Mouse (Mus musculus) stomach, postnatal 0 days (tissue): ENCODE measurements around the gene Bcas3. TPM values are rescaled to one million over a fixed set of nuclear protein-coding genes. Genes with fewer than 3 reads are reported as not detected.
A peak's percentile ranks its signal among the peaks of the same experiment; 100 is the strongest.

Experiments
- ATAC-seq: fragments of 200-750 bp; cut with Nextera tagmentation; 2 replicates; pipeline ENCODE4 v1.8.0; 2017; ENCODE audit not compliant: low FRiP score, low TSS enrichment
- DNase-seq: peaks from one replicate; pipeline ENCODE4 v3.0.0-alpha.2; 2016; ENCODE audit warnings: low spot score
- H3K27ac ChIP-seq: fragments of 300-500 bp; sonication (generic); replicated peaks from 2 replicates; pipeline ENCODE4 v1.5.1; 2014; ENCODE audit warnings: mild to moderate bottlenecking, control low read depth
- H3K27me3 ChIP-seq: fragments of 300-500 bp; sonication (generic); 2 replicates; pipeline ENCODE4 v1.6.1; 2014; ENCODE audit warnings: low read length; ENCODE audit not compliant: control insufficient read depth, insufficient read depth
- H3K36me3 ChIP-seq: fragments of 300-500 bp; sonication (generic); 2 replicates; pipeline ENCODE4 v1.6.1; 2014; ENCODE audit warnings: low read length, mixed read lengths; ENCODE audit not compliant: control insufficient read depth, insufficient read depth
- H3K4me1 ChIP-seq: fragments of 300-500 bp; sonication (generic); replicated peaks from 2 replicates; pipeline ENCODE4 v1.6.1; 2014; ENCODE audit warnings: antibody characterized with exemption; ENCODE audit not compliant: control insufficient read depth, insufficient read depth
- H3K4me2 ChIP-seq: fragments of 300-500 bp; sonication (generic); replicated peaks from 2 replicates; pipeline ENCODE4 v1.6.1; 2014; ENCODE audit warnings: low read depth, mild to moderate bottlenecking, control low read depth, moderate library complexity
- H3K4me3 ChIP-seq: fragments of 300-500 bp; sonication (generic); 2 replicates; pipeline ENCODE4 v1.5.1; 2014; ENCODE audit warnings: low read depth, low read length, control low read depth
- H3K9ac ChIP-seq: fragments of 300-500 bp; sonication (generic); 2 replicates; pipeline ENCODE4 v1.6.1; 2014; ENCODE audit warnings: mild to moderate bottlenecking, low read length, control low read depth, mixed read lengths
- H3K9me3 ChIP-seq: fragments of 300-500 bp; sonication (generic); 2 replicates; pipeline ENCODE4 v1.6.1; 2016; ENCODE audit warnings: low read length; ENCODE audit not compliant: control insufficient read depth
- CTCF ChIP-seq: IDR thresholded peaks from 2 replicates; pipeline ENCODE4 v1.5.1; 2016; ENCODE audit warnings: antibody characterized with exemption, low read depth, mild to moderate bottlenecking, moderate library complexity
- EP300 ChIP-seq: optimal IDR thresholded peaks from 2 replicates; pipeline ENCODE3; 2016; ENCODE audit warnings: antibody characterized with exemption
- WGBS: fragments of 180-500 bp; shearing (Covaris S2); extraction: QIAGEN DNeasy Blood & Tissue Kit; methylation state at CpG from one replicate; pipeline ENCODE4 v1.1.7; 2014; 5-methylcytosine and 5-hydroxymethylcytosine counted together
- polyA plus RNA-seq: library from polyadenylated mRNA; unstranded; fragments of >200 nt; fragmentation: Nextera tagmentation; extraction: Ambion mirVana; gene quantifications from 2 replicates; pipeline ENCODE4 v1.2.1, GENCODE M21; 2015

The Bcas3 gene
- 16.5 and 20.4 TPM in 2 replicates for polyA plus RNA-seq

DNA sequence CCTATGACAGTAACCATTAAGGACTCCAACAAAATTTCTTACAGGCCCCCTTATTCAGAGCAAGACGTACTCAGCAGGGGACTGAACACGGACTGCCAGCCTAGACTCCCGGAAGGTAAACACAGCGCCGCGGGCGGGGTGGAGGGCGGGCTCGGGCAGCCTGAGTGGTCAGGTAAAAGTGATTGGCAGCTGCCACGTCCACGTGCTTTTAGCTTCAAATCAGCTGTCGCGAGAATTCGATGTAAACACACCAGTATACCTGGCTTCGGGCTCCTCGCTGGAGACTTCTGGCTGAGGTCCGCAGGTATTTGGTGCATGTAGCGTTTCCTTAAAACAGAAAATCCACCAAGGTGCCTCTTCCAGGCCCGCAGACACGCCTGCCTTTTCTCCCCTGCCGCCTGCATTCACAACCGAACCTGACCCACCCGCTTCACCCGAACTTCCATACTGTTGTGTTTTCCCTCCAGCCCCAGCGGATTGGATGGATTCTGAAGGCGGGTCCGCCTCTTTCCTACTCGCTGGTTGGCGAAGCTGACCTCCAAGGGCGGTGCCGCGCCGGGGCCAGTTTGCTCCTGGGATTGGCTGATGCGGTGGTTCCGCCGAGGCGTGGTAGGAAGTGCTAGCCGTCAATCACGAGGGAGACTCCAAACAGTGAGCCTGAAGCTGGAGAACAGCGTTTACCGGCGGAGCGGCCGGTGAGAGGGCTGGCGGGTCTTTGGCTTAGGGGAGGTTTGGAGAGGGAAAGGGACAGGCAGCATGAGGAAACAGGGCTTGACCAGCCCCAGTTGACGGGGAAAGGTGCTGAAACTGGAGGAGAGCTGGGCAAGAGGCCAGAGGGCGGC lies at the start of gene Bcas3:
TSS of gene Bcas3 (plus strand) at position 629 of the 842 bp plus-strand sequence.
- H3K27ac ChIP-seq, result peak within 1 kb of the TSS; percentile 76
- under 1% methylated on average over 47 of the region's 47 CpGs for WGBS
- no peaks in the 10 kb centered on the region for H3K36me3 ChIP-seq
- ATAC-seq (peak; percentile 98), DNase-seq (peak; percentile 99)
- H3K4me2 ChIP-seq, result peak within 1 kb of the TSS; percentile 82
- H3K9ac ChIP-seq, result peak within 1 kb of the TSS; percentile 87
- peak within 1 kb of the TSS; percentile 77 for H3K4me3 ChIP-seq
- no peaks in the 10 kb centered on the region for H3K27me3 ChIP-seq
- H3K9me3 ChIP-seq, result no peaks in the 10 kb centered on the region
- no peaks in the 10 kb centered on the region for H3K4me1 ChIP-seq
- TF ChIP-seq CTCF (0 out of 2 replicates have a peak, but pooled peaks have one; percentile 14), EP300 (peak; percentile 95)

DNA sequence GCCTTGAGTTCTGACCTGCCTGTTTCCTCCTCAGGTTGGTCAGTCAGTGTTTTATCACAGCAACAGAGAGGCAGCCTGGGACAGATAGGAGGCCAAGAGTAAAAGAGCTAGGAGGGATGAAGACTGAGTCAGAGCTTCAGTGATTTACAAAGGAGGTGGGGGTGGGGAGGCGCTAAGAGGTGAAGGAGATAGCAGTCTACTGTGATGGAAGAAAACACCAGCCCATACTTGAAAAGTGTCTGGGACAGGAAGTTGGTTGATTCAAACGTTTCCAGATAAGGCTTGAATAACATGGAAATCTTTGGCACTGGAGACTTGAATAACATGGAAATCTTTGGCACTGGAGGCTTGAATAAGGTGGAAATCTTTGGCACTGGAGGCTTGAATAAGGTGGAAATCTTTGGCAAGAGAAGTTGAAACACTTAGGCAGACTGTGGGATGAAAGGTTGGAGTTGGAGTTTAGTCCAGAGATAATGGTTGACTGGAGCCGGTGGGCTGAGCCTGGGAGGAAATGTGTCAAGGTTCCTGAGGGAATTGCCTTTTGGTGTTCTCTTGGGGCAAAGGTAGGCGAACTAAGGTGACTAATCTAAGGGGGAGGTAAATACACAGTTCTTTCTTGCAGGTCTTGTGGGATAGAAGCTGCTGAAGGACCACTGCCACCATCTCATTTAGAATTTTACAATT lies 46.2 kb upstream of the Bcas3 start:
- no peaks in the 10 kb centered on the region for H3K9me3 ChIP-seq
- ATAC-seq, result 0 out of 2 replicates have a peak, but pooled peaks have one; percentile 4
- peak; percentile 27 for DNase-seq
- H3K27ac ChIP-seq, result no peak overlapping the region
- H3K36me3 ChIP-seq, result no peaks in the 10 kb centered on the region
- H3K9ac ChIP-seq, result no peak overlapping the region
- no peaks in the 10 kb centered on the region for H3K27me3 ChIP-seq
- TF ChIP-seq CTCF, result no peak
- no peak for TF ChIP-seq EP300
- 47% methylated on average over 4 of the region's 4 CpGs for WGBS
- H3K4me2 ChIP-seq, result no peak overlapping the region
- H3K4me3 ChIP-seq, result no peak overlapping the region
- H3K4me1 ChIP-seq, result no peaks in the 10 kb centered on the region

DNA sequence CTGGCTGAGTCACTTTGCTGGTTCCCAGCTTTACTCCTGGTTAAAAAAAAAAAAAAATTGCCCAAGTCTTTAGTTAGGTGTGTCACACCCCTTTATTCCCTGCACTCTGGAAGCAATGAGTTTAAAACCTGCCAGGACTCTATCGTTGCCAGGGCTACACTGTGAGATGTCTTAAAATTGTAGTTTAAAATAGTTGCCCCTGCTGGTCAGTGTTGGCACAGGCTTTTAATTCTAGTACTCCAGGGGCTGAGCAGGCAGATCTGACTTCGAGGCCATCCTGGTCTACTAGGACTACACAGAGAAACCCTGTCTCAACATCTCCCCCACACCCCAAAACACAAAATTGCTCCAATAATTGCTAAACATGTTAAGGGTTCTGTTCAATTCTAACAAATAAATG lies 44.2 kb upstream of the Bcas3 start:
- ATAC-seq (no peak), DNase-seq (no peak)
- no peak overlapping the region for H3K4me3 ChIP-seq
- no peaks in the 10 kb centered on the region for H3K36me3 ChIP-seq
- TF ChIP-seq CTCF (peak; percentile 32; the same call in 1 of the 2 replicates), EP300 (no peak)
- no peak overlapping the region for H3K27ac ChIP-seq
- no peak overlapping the region for H3K9ac ChIP-seq
- H3K9me3 ChIP-seq, result no peaks in the 10 kb centered on the region
- no peaks in the 10 kb centered on the region for H3K27me3 ChIP-seq
- no peak overlapping the region for H3K4me2 ChIP-seq
- H3K4me1 ChIP-seq, result 0 out of 2 replicates have a peak, but pooled peaks cover 2% of the 10 kb centered on the region
- 67% methylated on average over 2 of the region's 2 CpGs for WGBS

DNA sequence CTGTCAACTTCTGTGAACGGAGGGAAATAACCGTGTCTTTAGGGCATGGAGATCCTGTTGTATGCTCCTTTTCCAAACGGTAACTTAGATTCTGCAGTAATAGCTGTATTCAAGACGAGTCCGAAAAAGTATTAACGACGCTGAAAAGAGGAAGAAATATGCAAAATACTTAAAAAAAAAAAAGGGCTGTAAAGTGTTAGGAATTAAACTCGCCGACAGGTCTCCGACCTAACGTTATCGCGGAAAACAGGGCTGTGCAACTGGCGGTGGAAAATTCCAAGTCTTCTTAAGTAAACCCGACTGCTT lies 42.6 kb upstream of the Bcas3 start:
- Histone ChIP-seq H3K4me2 (peak overlapping the region; percentile 89), H3K9me3 (no peaks in the 10 kb centered on the region), H3K27ac (peak overlapping the region; percentile 90), H3K4me1 (0 out of 2 replicates have a peak, but pooled peaks cover 2% of the 10 kb centered on the region), H3K9ac (peak overlapping the region; percentile 66), H3K36me3 (no peaks in the 10 kb centered on the region), H3K27me3 (no peaks in the 10 kb centered on the region), H3K4me3 (peak overlapping the region; percentile 93)
- no peak for DNase-seq
- TF ChIP-seq CTCF, result no peak
- TF ChIP-seq EP300, result no peak
- under 1% methylated on average over 15 of the region's 15 CpGs for WGBS
- no peak for ATAC-seq

DNA sequence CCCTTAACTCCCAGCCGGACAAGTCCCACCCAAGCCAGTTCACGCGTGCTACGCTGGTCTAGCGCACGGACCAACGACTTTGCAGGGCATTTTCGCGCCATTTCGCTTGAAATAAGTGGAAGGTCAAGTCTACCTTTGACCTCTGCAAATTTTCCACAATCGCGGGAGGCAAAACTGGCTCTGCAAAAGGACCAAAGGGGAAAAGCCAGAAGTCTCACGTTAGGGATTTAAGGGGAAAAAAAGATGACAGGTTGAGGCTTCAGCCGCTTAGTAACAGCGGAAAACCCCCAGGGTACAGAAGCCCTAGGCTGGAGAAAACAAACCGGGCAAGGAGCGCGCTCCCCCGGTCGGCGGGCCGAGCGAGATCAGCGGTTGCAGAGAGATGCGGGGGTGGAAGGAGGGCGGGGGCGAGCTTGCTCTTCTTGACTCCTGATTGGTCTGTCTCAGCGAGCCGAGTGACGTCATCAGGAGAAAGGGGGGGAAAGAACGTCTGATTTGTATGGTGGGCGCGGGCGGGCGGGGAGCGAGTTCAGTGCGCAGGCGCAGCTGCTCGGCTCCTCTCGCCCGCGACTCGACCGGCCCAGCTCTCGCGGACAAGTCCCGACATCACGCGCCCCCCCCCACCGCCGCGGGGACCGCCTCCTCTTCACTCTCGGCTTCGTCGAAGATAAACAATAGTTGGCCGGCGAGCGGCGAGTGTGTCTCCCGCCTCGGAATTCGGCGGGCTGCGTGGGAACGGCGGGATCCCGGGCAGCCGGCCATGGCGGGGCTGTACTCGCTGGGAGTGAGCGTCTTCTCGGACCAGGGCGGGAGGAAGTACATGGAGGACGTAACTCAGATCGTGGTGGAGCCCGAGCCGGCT lies 42.0 kb upstream of the Bcas3 start, which contains the start of gene Ppm1d:
TSS of gene Ppm1d (plus strand) at position 532 of the 862 bp plus-strand sequence.
- peak within 1 kb of the TSS; percentile 96 for H3K27ac ChIP-seq
- no peaks in the 10 kb centered on the region for H3K36me3 ChIP-seq
- H3K9ac ChIP-seq, result peak within 1 kb of the TSS; percentile 92
- TF ChIP-seq EP300 (no peak), CTCF (peak; percentile 37)
- H3K4me3 ChIP-seq, result peak within 1 kb of the TSS; percentile 93
- ATAC-seq, result peak; percentile 96
- peak within 1 kb of the TSS; percentile 89 for H3K4me2 ChIP-seq
- H3K27me3 ChIP-seq, result no peaks in the 10 kb centered on the region
- 0 out of 2 replicates have a peak, but pooled peaks cover 2% of the 10 kb centered on the region for H3K4me1 ChIP-seq
- H3K9me3 ChIP-seq, result no peaks in the 10 kb centered on the region
- under 1% methylated on average over 69 of the region's 78 CpGs for WGBS
- DNase-seq, result peak; percentile 99
